Mouse (Mus musculus): ENCODE results near the gene Gm44511. TPM values are rescaled to one million over a fixed set of nuclear protein-coding genes. Genes with fewer than 3 reads are reported as not detected.
"Not testable (repeated sequence)": the region's sequence is repeated elsewhere in the genome, so short reads cannot be mapped to it uniquely, and the experiment has no call there.

The Gm44511 gene
- polyA plus RNA-seq, 1 experiment from 2014 or later: 0.38 TPM

- 77% methylated on average over 12 of the region's 12 CpGs for WGBS
- Histone ChIP-seq H3K4me1 (ENCODE audit: control insufficient read depth, insufficient read depth, low read length) (peaks cover 10% of the 10 kb centered on the region; the same call in 1 of the 2 replicates), H3K4me2 (ENCODE audit: low read depth, low read length) (no peak overlapping the region), H3K27ac (ENCODE audit: low read length) (0 out of 2 replicates have a peak overlapping the region, but pooled peaks have one; percentile 20), H3K9me3 (ENCODE audit: control insufficient read depth, low read length) (no peaks in the 10 kb centered on the region), H3K36me3 (ENCODE audit: control insufficient read depth, insufficient read depth, low read length) (no peaks in the 10 kb centered on the region), H3K27me3 (replicated peaks; ENCODE audit: control insufficient read depth, insufficient read depth, low read length) (no peaks in the 10 kb centered on the region), H3K9ac (ENCODE audit: low read depth, low read length) (no peak overlapping the region; the same call in 1 of the 2 replicates), H3K4me3 (ENCODE audit: low read length) (no peak overlapping the region)
- ATAC-seq: no peak
Observed at GRCm38 (mm10) chr6:128797185-128797905, 28.8 kb downstream of the Gm44511 start.

- Histone ChIP-seq H3K4me1 (ENCODE audit: control insufficient read depth, insufficient read depth, low read length) (peaks cover 10% of the 10 kb centered on the region; the same call in 1 of the 2 replicates), H3K4me3 (ENCODE audit: low read length) (no peak overlapping the region), H3K36me3 (ENCODE audit: control insufficient read depth, insufficient read depth, low read length) (no peaks in the 10 kb centered on the region), H3K9me3 (ENCODE audit: control insufficient read depth, low read length) (no peaks in the 10 kb centered on the region), H3K9ac (ENCODE audit: low read depth, low read length) (no peak overlapping the region), H3K27ac (ENCODE audit: low read length) (no peak overlapping the region), H3K27me3 (replicated peaks; ENCODE audit: control insufficient read depth, insufficient read depth, low read length) (no peaks in the 10 kb centered on the region), H3K4me2 (ENCODE audit: low read depth, low read length) (no peak overlapping the region)
- ATAC-seq: no peak
- 70% methylated on average over 8 of the region's 8 CpGs for WGBS
Observed at GRCm38 (mm10) chr6:128796321-128796955, 29.7 kb downstream of the Gm44511 start.

GRCm38 (mm10) chr6:128793734-128794133 is 32.4 kb downstream of the Gm44511 start:
- Histone ChIP-seq H3K4me3 (ENCODE audit: low read length) (no peak overlapping the region), H3K9me3 (ENCODE audit: control insufficient read depth, low read length) (no peaks in the 10 kb centered on the region), H3K4me2 (ENCODE audit: low read depth, low read length) (no peak overlapping the region), H3K27me3 (replicated peaks; ENCODE audit: control insufficient read depth, insufficient read depth, low read length) (no peaks in the 10 kb centered on the region), H3K36me3 (ENCODE audit: control insufficient read depth, insufficient read depth, low read length) (no peaks in the 10 kb centered on the region), H3K9ac (ENCODE audit: low read depth, low read length) (no peak overlapping the region), H3K4me1 (ENCODE audit: control insufficient read depth, insufficient read depth, low read length) (0 out of 2 replicates have a peak, but pooled peaks cover 6% of the 10 kb centered on the region), H3K27ac (ENCODE audit: low read length) (no peak overlapping the region)
- peak; percentile 45 for ATAC-seq
- WGBS: 36% methylated on average over 6 of the region's 6 CpGs

- not testable (repeated sequence) for H3K9me3 ChIP-seq (ENCODE audit: control insufficient read depth, low read length); H3K27me3 ChIP-seq (replicated peaks; ENCODE audit: control insufficient read depth, insufficient read depth, low read length); ATAC-seq; H3K36me3 ChIP-seq (ENCODE audit: control insufficient read depth, insufficient read depth, low read length); H3K4me3 ChIP-seq (ENCODE audit: low read length); H3K27ac ChIP-seq (ENCODE audit: low read length); H3K4me2 ChIP-seq (ENCODE audit: low read depth, low read length); H3K9ac ChIP-seq (ENCODE audit: low read depth, low read length); H3K4me1 ChIP-seq (ENCODE audit: control insufficient read depth, insufficient read depth, low read length)
- 83% methylated on average over 4 of the region's 4 CpGs for WGBS
Observed at GRCm38 (mm10) chr6:128790491-128790994, 35.6 kb downstream of the Gm44511 start.

GRCm38 (mm10) chr6:128789115-128789514 is 37.0 kb downstream of the Gm44511 start, which contains the start of gene Klrb1c:
Gene Klrb1c (minus strand): TSS chr6:128789215.
- Histone ChIP-seq H3K27ac (ENCODE audit: low read length) (no peak within 1 kb of the TSS), H3K4me3 (ENCODE audit: low read length) (no peak within 1 kb of the TSS), H3K27me3 (replicated peaks; ENCODE audit: control insufficient read depth, insufficient read depth, low read length) (no peaks in the 10 kb centered on the region), H3K9me3 (ENCODE audit: control insufficient read depth, low read length) (no peaks in the 10 kb centered on the region), H3K4me2 (ENCODE audit: low read depth, low read length) (no peak within 1 kb of the TSS), H3K4me1 (ENCODE audit: control insufficient read depth, insufficient read depth, low read length) (no peaks in the 10 kb centered on the region), H3K9ac (ENCODE audit: low read depth, low read length) (no peak within 1 kb of the TSS), H3K36me3 (ENCODE audit: control insufficient read depth, insufficient read depth, low read length) (no peaks in the 10 kb centered on the region)
- no peak for ATAC-seq
- 87% methylated on average over 2 of the region's 2 CpGs for WGBS

GRCm38 (mm10) chr6:128788517-128788916 is 37.6 kb downstream of the Gm44511 start:
- no peak for ATAC-seq
- H3K4me3 ChIP-seq (ENCODE audit: low read length): no peak overlapping the region
- H3K36me3 ChIP-seq (ENCODE audit: control insufficient read depth, insufficient read depth, low read length): no peaks in the 10 kb centered on the region
- WGBS: 95% methylated on average over 1 of the region's 1 CpGs
- no peak overlapping the region for H3K9ac ChIP-seq (ENCODE audit: low read depth, low read length)
- H3K27ac ChIP-seq (ENCODE audit: low read length): no peak overlapping the region
- no peaks in the 10 kb centered on the region for H3K4me1 ChIP-seq (ENCODE audit: control insufficient read depth, insufficient read depth, low read length)
- no peaks in the 10 kb centered on the region for H3K27me3 ChIP-seq (replicated peaks; ENCODE audit: control insufficient read depth, insufficient read depth, low read length)
- H3K4me2 ChIP-seq (ENCODE audit: low read depth, low read length): no peak overlapping the region
- no peaks in the 10 kb centered on the region for H3K9me3 ChIP-seq (ENCODE audit: control insufficient read depth, low read length)

- WGBS: 82% methylated on average over 1 of the region's 1 CpGs
- not testable (repeated sequence) for H3K9me3 ChIP-seq (ENCODE audit: control insufficient read depth, low read length); ATAC-seq
Observed at GRCm38 (mm10) chr6:128786396-128786795, 39.7 kb downstream of the Gm44511 start.

GRCm38 (mm10) chr6:128769481-128770253 is 56.4 kb downstream of the Gm44511 start:
- Histone ChIP-seq H3K9ac (ENCODE audit: low read depth, low read length) (no peak overlapping the region), H3K4me2 (ENCODE audit: low read depth, low read length) (no peak overlapping the region), H3K27me3 (replicated peaks; ENCODE audit: control insufficient read depth, insufficient read depth, low read length) (no peaks in the 10 kb centered on the region), H3K4me3 (ENCODE audit: low read length) (no peak overlapping the region), H3K4me1 (ENCODE audit: control insufficient read depth, insufficient read depth, low read length) (no peaks in the 10 kb centered on the region), H3K9me3 (ENCODE audit: control insufficient read depth, low read length) (peaks cover 9% of the 10 kb centered on the region), H3K27ac (ENCODE audit: low read length) (peak overlapping the region; percentile 45), H3K36me3 (ENCODE audit: control insufficient read depth, insufficient read depth, low read length) (no peaks in the 10 kb centered on the region)
- peak; percentile 37; the same call in 1 of the 2 replicates for ATAC-seq
- 62% methylated on average over 10 of the region's 10 CpGs for WGBS

More at GRCm38 (mm10) chr6:128786396-128786795, 39.7 kb downstream of the Gm44511 start:
- not testable (repeated sequence) for H3K9ac ChIP-seq (ENCODE audit: low read depth, low read length); H3K27ac ChIP-seq (ENCODE audit: low read length); H3K4me2 ChIP-seq (ENCODE audit: low read depth, low read length); H3K4me3 ChIP-seq (ENCODE audit: low read length); H3K36me3 ChIP-seq (ENCODE audit: control insufficient read depth, insufficient read depth, low read length); H3K27me3 ChIP-seq (replicated peaks; ENCODE audit: control insufficient read depth, insufficient read depth, low read length); H3K4me1 ChIP-seq (ENCODE audit: control insufficient read depth, insufficient read depth, low read length)

GRCm38 (mm10) chr6:128768047-128768446 is 58.1 kb downstream of the Gm44511 start:
- no peaks in the 10 kb centered on the region for H3K27me3 ChIP-seq (replicated peaks; ENCODE audit: control insufficient read depth, insufficient read depth, low read length)
- no peak for ATAC-seq
- H3K27ac ChIP-seq (ENCODE audit: low read length): no peak overlapping the region
- no peaks in the 10 kb centered on the region for H3K36me3 ChIP-seq (ENCODE audit: control insufficient read depth, insufficient read depth, low read length)
- H3K4me1 ChIP-seq (ENCODE audit: control insufficient read depth, insufficient read depth, low read length): no peaks in the 10 kb centered on the region
- H3K4me3 ChIP-seq (ENCODE audit: low read length): no peak overlapping the region
- no peak overlapping the region for H3K4me2 ChIP-seq (ENCODE audit: low read depth, low read length)
- 77% methylated on average over 4 of the region's 4 CpGs for WGBS
- H3K9me3 ChIP-seq (ENCODE audit: control insufficient read depth, low read length): peaks cover 4% of the 10 kb centered on the region
- no peak overlapping the region for H3K9ac ChIP-seq (ENCODE audit: low read depth, low read length)

Data from intestine, embryonic 16.5 days (tissue).